Mouse (Mus musculus) brain, embryonic 14.5 days (tissue): Measurements from ENCODE around the gene Gabarap. TPM values are rescaled to one million over a fixed set of nuclear protein-coding genes. Genes with fewer than 3 reads are reported as not detected.

ENCODE experiments used
- DNase-seq: peaks from one replicate; pipeline ENCODE4 v3.0.0-alpha.2; 2011; ENCODE audit warnings: low read depth
- CTCF ChIP-seq: fragments of 200-500 bp; IDR thresholded peaks from 2 replicates; pipeline ENCODE4 v1.5.1; 2012; ENCODE audit warnings: inconsistent platforms, mild to moderate bottlenecking, moderate library complexity, borderline replicate concordance; ENCODE audit not compliant: insufficient read depth, insufficient read length; ENCODE audit errors: extremely low read depth
- POLR2A ChIP-seq: fragments of 200-500 bp; IDR thresholded peaks from 2 replicates; pipeline ENCODE4 v1.6.1; 2012; ENCODE audit warnings: mild to moderate bottlenecking, inconsistent platforms, borderline replicate concordance; ENCODE audit not compliant: poor library complexity, insufficient read depth, insufficient read length, severe bottlenecking; ENCODE audit errors: extremely low read depth
- polyA plus RNA-seq: library from polyadenylated mRNA; depleted of rRNA; stranded (reverse); fragments of >200 nt; gene quantifications from 2 replicates; pipeline ENCODE4 v1.2.3, GENCODE M21; 2012

The Gabarap gene
- polyA plus RNA-seq, 1 experiment = 457 TPM

DNA sequence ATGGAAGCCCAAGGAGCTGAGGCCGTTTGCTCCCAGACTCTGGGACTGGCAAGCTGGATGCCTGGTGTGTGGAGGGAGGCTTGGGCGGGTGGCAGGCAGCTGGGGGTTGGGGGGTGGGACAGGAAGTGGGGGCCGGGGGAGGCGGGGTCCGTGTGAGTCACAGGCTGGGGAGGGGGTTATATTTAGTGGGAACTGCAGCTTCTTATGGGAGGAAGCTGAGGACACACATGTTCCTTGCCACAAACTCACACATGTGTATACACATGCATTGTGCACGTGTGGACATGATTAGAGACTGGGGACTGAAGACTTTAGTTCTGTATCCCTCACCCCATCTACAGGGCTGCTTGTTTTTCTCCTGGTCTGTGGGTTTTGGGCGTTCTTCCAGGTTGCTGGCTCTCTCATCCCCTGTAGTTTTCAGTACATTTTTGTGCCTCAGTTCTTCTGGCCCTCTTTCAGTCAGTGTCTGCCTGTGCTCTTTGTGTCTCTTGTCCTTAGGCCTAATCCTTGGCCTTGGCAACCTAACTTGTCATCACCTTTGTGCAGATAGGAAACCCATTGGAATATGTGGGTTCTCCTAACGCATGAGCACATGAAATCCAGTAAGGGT lies 29.2 kb downstream of the Gabarap start:
- DNase-seq = peak; percentile 64
- TF ChIP-seq POLR2A (no peak), CTCF (no peak)

DNA sequence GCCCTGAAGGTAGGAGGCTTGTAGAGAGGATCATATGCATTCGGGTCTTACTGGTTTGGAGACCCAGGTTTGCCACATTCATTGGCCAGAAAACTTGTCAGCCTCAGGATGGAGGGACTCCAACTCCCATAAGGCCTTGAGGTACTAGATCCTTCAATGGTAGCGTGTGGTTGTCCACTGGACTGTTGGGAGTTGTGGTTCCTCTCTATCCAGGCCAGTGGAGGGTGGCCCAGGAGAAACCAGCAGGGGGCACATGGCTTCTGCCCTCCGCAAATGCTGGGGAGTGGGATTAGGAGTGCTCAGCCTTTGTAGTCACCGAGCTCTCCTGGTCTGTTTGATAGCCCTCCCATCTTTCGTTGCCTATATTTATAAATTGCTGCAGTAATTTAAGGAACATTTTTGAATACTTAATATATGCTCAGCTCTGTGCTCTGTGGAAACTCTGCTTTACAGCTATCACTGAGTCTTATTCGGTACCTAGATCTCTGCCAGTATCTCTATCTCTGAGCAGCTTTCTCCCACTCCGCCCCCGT lies 29.9 kb downstream of the Gabarap start:
- peak; percentile 96 for DNase-seq
- peak; percentile 52 for TF ChIP-seq CTCF
- TF ChIP-seq POLR2A = no peak

DNA sequence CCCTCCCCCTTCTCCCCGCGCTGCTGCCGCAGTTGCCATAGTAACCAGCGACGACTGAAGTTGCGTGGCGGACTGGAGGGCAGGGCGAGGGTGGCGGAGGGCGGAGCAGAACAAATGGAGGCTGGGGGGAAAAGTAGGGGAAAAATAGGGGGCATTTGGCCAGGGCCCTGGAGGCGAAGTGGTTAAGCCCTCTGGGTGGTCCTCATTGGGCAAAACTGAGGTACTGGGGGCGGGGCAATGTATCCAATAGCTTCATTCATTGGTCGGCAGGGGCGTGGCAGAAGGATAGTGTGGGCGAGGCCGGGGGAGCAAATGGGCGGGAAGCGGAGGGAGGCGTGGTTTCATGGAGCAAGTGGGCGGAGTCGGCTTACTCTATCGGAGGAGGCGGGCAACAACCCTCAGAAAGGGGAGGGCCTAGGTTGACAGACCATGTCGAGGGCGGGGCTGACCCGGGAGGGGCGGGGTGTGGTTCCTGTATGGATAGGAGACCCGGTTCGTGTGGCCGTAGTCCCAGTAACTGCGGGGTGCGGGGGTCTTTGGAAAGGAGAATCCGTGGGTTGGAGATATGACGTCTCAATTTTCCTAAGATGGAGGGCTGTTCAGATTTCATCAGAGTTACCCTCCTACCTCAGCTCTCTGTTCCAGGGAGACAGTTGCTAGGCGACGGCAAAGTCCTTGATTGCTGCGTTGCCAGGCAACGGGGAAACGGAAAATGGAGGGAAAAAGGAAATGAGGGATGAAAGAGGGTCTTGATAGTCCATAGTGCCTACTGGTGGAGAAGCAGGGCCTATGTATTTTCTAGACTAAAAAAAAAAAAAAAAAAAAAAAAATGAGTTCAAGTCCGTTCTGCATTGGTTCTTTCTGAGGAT lies 30.6 kb downstream of the Gabarap start:
- DNase-seq = peak; percentile 99
- TF ChIP-seq CTCF (no peak), POLR2A (no peak)

DNA sequence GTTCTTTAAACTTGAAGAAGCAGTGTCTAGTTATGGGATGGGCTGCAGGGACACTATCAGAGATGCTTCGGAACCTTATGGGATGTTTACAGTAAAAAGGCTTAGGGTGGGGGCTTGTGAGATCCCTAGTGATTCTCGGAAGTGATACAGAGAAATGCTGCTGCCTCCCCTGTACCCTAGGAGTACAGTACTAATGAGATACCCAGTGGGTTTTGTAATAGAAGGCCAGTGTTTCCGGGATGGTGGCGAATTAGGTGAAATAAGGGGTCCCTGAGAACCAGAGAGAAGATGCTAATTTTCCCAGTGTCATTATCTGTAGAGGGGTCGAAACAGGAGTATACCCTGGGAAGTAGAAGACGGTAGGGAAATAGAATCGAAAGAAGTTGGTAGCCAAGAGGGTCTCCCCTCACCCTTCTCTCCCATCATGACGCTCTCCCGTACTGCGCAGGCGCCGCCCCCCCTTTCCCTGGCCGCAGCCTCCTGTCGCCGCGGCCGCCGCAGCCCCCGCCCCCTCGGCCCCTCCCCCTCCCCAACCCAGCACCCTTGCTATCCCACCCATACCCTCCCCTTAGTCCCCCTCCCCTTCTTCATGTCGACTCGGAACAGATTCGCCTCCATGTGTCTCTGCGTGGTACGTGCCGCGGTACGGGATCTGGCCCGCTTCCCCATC lies 32.7 kb downstream of the Gabarap start:
- no peak for TF ChIP-seq CTCF

DNA sequence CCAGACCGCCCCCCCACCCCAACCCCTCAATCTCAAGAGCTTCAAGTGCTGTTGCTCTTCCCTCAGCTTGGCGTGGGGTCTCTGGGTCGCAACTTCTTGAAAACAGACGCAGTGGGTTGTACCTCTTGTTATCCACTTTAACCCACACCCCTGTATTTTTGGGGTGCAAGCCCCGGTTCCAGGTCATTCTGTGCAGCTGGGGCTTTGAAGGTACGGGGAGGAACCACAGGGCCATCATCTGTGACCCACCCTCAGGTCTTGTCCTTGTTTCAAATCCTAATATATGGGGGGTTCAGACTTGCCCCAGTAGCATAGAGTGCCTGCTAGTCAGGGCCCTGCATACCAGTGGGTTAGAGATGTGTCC lies 33.2 kb downstream of the Gabarap start:
- DNase-seq = no peak
- TF ChIP-seq CTCF = no peak
- no peak for TF ChIP-seq POLR2A

More for the DNA sequence above, 32.7 kb downstream of the Gabarap start:
- peak; percentile 87 for DNase-seq

DNA sequence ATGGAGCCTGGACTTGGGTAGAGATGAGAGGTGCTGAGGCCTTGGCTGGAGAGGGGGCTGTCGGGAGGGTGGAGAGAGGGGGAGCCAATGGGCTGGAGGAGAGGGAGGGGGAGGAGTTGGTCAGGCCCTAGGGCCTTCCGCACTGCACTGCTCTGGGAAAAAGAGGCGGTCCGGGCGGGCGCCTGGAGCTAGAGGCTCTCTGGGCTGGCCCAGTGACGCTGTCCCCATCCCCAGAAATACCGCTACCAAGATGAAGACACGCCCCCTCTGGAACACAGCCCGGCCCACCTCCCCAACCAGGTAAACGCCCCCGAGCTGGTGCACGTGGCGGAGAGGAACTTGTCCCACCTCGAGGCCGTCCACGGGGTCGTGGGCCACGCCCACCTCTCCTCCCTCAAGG lies 35.7 kb downstream of the Gabarap start:
- TF ChIP-seq CTCF (no peak), POLR2A (no peak)
- DNase-seq = peak; percentile 73

DNA sequence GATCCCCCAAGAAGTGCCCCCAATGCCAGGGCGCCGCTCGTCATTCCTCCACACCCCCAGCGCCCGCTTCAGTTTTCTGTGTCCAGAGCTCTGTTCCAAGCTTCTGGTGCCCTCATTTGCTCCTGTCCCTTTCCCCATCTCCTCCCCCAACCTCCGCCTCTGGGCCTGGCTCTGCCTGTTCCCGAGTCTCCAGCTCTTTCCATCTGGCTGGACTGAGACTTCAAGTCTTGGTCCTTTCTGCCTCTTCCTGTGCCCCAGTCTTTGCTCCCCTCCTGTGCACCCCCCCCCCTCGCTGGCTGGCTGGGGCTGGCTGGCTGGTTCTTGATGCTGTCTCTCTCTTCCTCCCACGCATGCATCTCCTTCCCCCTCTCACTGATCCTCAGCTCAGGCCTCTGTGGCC lies 36.5 kb downstream of the Gabarap start:
- no peak for DNase-seq
- TF ChIP-seq CTCF (no peak), POLR2A (no peak)

DNA sequence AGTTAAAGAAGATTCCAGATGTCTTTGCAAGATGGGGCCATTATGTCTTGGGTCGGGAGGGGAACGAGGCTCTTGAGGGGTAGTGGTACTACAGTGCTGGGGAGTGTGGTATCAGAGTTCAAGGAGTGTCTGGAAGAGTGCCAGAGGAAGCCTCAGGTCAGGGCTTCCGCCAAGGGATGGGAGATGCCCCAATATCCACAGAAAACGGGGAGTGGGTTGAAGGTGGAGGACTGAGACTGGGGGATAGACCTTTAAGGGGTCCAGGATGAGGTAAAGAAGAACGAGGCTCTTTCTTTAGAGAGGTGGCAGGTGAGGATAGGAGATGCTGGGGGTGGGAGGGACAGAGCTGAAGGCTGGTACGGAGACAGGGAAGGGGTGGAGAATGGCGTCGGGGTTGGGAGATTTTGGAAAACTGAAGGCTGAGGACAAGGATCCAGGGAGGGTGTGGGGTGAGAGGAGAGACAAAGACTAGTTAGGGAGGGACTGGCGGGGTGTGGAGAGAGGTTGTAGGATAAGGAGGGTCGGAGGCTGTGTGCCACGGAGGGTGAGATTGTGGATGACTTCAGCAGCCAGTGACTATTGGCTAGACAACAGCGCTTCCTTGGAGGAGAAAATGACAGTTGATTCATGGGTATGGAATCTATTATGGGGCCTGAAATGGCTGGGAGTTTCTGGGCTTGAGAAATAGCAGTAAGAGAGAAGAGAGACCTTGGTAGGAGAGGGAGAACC lies 37.6 kb downstream of the Gabarap start:
- TF ChIP-seq POLR2A = no peak
- no peak for TF ChIP-seq CTCF
- no peak for DNase-seq

DNA sequence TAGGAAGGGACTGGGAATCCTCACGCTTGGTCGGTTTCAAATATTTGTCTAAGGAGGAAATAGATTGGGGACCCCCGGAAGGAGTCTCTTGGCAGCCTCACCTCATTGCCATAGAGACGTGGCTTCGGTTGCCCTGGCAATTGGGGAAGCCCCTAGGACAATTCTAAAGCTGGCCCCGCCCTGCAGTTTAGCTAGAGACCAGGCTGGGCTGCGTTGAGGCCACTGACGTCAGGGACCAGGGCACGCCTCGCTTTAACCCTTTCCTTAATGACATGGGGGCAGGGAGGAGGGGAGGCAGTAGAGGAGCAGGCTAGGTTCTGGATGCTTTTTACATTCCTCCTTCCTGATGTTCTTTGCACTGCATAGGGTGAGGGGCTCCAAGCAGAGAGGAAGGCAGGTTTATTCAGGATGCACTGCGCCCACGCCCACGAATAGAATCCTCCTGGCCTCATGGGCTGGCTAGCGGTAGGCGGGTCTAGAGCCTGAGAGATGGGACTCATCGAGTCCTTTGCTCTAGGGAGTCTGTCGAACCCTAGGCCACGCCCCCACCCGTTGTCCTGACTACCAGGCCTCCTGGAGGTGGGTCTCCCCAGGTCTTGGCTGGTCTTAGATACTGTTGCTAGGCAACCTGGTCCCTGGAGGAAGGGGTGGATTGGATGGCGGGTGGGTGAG lies 38.3 kb downstream of the Gabarap start:
- TF ChIP-seq POLR2A (no peak), CTCF (no peak)
- DNase-seq = peak; percentile 99

DNA sequence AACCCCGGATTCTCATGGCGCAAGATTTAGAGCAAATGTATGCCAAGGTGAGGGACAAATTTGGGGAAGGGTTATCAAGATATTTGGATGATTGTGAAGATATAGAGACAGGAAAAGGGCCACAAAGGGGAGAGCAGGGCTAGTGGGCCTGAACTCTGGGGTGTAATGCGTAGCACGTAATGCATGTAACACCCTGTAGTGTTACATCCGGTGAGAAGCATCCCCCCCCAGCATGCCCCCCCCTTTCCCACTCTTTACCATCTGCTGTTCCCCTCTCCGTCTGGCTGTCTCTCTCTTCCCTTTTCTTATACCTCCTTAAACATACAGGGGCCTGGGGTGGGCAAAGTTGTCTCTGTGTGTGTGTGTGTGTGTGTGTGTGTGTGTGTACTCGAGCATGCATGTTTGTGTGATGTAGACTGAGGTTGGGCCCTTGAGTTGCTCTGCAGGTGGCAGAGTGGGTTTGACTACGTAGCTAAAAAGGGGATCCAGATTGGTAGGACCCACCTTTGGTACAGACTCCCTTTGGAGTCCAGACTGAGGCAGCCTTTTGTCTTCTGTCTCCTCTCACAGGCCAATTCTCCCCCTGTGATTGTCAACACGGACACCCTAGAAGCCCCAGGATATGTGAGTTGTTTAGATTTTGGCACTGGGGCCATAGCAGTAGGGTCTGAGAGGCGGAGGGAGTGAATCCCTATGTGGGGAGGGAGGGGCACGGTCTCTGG lies 39.0 kb downstream of the Gabarap start:
- no peak for DNase-seq
- TF ChIP-seq CTCF = no peak
- no peak for TF ChIP-seq POLR2A
